Mouse (Mus musculus): Measurements from ENCODE around the gene Ccdc88a.

Gene Ccdc88a

DNA sequence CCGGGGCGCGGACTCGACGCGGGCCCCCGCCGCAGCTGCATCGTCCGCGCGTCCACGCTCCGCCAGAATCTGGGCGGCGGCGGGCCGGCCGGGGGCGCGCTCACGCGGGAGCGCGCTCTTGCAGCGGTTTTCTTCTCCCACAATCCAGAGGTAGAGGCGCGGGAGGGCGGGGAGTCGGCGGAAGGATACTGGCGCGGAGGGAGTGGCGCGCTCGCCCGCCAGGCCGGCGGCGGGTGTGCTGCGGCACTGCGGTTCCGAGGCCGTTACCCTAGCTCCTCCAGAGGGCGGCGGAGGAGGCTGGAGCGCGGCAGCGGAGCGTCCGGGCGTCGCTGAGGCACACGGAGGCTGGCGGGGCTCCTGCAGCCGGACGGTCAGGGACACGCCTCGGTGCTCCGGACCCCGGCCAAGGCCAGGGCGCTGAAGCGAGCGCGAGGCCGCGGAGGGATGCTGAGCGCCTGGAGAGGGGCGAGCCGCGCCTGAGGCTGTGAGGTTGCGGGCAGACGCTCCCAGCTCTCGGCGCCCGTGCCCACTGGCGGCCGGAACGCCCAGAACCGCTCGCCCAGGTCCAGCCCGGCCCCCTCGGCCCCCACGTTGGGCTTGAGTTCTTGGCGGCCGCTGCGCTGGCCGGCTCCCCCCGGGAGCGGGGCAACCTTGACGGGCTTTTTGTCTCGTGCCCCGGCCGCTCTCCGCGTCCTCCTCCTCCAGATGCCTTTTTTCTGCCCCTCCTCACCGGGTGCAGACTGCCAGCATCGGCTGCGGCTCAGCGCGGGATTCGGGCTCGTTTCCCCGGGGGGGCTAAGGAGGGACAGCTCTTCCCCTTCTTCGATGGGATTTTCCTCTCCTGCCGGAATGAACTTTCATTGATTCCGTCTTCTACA lies at the start of gene Ccdc88a:
TSS of gene Ccdc88a (plus strand) at position 263 of the 878 bp plus-strand sequence.
- under 1% methylated on average over 107 of the region's 107 CpGs for WGBS

DNA sequence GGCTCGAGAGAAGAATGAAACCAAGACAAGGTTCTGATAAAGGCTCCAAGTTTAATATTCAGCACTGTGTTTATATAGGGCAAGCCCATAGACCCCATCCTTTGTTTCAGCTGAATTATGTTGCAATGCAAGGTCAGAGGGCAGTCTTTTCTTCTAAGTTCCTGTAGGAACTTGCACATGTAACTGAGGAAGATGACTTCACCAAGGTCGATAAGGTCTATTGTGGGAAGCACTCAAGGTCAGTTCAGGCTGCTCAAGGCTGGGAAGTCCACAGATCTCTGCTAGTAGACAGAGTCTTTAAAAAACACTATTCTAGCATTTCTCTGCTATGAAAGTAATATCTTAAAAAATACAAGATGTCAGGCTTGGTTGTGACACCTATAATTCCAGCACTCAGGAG lies 38.0 kb upstream of the Ccdc88a start:
- WGBS = 76% methylated on average over 2 of the region's 2 CpGs

DNA sequence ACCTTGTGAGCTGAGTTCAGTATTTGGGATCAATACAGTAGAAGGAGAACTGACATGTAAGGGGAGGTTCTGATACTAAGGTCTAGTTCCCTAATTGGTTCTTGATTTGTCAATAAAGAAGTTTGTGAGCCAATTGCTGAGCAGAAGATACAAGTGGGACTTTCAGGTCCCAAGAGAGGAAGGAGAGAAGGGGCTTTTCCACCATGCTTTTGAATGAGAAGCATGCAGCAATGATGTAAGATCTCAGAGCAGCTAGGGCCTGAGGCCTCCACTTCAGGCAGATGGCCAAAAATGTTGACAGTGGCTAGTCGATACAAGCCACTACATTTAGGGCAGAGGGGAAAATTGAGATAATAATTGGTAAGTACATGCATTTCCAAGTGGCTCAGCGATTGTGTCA lies 32.2 kb upstream of the Ccdc88a start:
- 71% methylated on average over 2 of the region's 2 CpGs for WGBS

DNA sequence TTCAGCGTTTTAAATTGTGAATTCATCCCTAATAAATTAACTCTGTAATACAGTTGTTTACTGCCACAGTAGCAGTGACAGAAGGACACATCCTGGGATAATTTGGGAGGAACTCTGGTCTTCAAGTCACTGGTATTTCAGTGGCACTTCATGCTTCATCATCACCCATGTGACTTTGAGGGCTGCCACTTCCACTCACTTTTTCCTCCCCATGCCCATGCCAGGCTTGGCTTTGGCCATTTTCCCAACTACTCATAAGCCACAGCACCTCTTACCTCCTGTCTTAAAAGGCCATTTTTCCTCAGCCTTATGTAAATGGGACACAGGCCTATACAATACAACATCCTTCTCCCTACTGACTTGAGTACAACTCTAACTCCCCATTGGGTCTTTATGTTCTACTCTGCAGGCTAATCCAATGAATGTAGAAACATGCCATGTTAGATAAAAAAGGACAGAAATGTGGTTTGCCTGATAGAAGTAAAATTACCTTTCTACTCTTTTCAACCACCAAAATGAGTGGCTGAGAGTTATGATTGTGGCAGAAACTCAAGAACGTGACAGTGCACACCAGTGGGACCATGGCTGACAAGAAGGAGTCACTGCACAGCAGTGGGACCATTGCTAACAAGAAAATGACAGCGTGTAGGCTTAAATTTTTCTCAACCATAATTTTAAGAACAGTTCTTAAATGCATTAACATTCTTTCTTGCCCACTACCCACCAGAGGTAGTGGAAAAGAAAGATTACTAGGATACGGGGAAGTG lies 28.4 kb upstream of the Ccdc88a start:
- WGBS = 80% methylated on average over 4 of the region's 4 CpGs

DNA sequence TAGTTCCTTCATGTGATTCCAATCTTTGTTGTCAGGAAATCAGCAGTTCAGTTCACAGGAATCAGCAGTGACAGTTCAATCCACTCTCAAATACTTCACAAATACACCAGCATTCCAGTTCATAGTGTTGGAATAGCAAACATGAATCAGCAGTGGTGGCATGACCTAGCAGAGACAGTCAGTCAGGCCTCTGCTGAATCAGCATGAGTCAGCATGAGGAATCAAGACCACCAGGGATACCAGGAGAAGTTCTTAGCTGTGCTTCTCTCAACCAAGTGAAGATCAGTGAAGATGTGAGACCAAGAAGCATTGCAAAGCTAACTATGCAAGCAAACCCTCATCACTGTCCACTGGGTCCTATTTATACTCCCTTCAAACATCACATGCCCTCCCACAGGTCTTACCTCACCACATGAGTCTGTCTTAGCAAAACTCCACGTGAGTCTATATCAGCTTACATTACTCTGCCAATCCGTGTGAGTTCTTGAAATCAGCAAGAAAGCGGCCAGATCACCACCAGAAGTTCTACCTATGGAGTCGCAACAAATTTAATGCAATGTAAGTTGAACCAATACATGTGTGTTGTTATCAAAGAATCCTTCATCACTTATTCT lies 27.7 kb upstream of the Ccdc88a start:
- 79% methylated on average over 4 of the region's 4 CpGs for WGBS

DNA sequence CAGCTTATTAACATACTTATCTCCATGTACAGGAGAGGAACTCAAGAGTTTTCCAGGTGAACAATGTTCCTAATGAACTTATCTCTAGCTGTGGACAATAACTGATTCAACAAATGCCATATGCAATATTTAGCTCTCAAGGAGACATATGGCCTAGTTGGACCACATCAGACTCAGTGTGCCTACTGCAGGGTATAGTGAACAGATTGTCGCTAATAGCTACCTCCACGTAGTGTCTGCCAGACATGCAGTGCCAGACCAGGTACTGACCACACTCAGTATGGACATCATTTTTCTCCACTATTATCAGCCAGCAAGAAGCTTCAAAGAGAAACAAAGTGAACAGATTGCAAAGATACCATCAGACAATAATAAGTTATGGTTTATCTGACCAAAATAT lies 22.6 kb upstream of the Ccdc88a start:
- WGBS = 96% methylated on average over 2 of the region's 2 CpGs

DNA sequence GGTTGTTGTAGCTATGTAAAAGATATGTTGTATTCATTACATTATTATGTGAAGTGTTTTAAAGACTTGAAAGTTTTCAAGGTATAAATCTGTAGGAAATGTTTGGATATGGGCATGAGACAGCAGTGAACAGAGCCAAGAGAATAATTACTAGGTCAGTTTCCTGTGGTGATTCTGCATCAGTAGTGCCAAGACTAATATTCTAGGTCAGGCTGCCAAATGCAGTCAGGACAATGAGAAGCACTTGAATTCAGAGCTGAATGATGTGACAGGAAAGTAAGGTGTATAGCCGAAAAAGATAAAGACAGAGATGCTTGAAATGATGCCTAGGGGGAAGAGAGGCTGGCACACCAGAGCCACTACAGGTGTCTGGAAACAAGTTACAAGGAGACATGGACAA lies 21.2 kb upstream of the Ccdc88a start:
- 59% methylated on average over 1 of the region's 1 CpGs for WGBS

DNA sequence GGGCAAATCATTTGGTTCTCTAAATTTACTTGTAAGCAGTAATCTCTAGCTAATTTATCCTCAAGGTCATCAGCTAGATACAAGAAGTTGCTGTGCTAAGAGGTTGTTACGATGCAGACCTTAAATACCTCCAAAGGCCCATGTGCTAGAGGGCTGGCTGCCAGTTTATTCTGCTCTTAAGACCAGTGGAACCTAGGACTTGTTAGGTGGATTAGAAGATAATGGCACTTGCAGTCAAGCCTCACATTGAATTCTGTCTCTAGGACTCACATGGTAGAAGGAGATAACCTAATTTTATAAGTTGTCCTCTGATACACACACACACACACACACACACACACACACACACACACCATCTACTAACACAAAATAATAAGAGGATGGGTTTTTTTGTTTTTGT lies 5.3 kb upstream of the Ccdc88a start:
- 95% methylated on average over 1 of the region's 1 CpGs for WGBS

DNA sequence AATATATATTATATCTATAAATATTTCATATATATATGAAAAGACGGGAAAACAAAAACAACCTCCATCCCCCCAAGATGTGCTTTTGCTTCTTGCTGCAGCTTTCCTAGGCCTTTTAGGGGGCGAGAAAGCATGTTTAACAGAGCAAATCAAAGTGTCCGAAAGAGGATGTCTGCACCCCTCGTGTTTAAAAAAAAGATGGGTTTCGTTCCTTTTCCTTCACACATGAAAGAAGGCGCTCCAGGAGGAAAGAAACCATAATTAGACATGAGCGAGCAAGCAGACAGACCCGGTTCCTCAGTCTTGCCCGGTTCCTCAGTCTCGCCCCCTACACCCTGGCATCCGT lies 435 bp upstream of the Ccdc88a start:
- 2% methylated on average over 11 of the region's 11 CpGs for WGBS

DNA sequence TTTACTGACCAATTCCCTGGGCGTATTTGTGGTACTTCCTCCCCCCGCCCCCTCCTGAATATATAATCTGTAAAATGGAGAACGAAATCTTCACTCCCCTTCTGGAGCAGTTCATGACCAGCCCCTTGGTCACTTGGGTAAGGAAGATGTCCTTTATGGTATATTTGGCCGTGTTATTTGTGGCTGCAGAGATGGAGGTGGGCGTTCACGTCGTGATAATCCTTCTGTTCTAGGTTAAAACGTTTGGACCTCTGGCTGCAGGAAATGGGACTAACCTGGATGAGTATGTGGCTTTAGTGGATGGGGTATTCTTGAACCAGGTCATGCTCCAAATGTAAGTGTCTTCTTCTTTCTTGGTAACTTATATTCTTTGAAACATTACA lies 807 bp downstream of the Ccdc88a start:
- under 1% methylated on average over 8 of the region's 8 CpGs for WGBS

DNA sequence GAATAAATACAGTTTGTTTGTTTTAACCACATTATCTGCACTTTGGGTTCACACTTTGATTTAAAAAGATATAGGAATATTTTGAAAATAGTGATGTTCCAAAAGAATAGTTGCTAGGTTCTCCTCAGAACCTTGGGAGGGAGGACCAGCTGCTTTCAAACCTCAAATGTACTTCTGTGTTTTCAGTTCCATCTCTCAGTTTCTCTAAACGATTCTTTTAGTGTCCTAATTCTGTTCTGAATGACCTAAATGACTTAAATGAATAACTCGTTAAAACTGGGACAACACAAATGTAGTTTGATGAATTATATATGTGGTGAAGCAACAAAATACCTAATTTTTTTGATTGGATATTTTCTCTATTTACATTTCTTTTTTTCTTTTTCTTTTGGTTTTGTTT lies 3.2 kb downstream of the Ccdc88a start:
- WGBS = 24% methylated on average over 2 of the region's 2 CpGs

DNA sequence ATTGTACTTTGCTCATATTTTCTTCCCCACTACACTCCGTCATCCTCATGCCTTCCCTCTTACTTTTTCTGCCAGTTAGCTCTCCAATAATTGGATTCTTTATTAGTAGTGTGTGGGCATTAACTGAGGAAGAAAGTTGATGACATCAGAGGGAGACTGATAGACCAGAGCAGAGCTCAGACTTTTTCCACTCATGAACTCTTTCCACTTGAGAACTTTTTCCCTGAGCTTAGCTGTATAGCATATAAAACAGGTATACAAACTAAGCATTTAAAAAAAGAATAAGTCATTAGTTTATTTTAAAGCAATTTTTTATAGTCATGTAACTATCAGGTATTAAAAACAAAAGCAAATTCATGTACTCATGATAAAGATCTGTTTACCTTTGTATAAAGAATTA lies 5.3 kb downstream of the Ccdc88a start:
- WGBS = 88% methylated on average over 1 of the region's 1 CpGs

DNA sequence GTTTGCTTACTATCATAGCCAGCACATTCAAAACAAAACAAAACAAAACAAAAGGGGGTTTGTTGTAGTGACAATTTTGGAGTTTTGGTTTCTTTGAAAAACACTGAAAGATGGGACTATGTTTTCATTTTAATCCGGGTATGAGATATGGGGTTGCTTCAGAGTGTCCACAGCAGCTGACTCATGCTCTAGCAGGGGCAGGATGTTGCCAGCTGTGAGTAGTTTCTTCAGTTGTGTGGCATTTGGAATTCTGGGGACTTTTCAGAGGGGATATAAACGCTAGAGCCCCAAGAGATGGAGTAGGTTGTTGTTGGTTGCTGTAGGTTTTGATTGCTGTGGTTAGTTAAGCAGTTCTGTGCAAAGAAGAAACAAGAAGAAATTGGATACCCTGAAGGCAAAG lies 10.0 kb downstream of the Ccdc88a start:
- 50% methylated on average over 2 of the region's 2 CpGs for WGBS

DNA sequence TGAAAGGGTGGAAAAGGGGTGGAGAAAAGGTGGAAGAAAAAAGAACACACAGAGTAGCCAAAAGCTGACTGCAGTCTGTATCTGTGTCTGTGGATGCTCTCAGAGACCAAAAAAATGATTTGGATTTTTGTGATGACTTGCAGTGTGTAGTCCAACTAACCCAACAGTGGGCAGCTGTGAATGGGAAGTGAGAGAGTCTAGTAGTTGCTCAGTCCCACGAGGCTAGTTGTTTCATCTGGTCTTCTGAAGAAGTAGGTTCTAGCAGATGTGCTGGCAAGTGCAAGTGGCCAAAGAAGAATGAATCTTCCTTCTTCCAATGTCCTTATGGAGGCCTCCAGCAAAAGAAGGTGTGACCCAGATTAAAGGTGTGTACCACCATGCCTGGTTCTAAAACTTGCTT lies 10.5 kb downstream of the Ccdc88a start:
- WGBS = 28% methylated on average over 1 of the region's 1 CpGs

DNA sequence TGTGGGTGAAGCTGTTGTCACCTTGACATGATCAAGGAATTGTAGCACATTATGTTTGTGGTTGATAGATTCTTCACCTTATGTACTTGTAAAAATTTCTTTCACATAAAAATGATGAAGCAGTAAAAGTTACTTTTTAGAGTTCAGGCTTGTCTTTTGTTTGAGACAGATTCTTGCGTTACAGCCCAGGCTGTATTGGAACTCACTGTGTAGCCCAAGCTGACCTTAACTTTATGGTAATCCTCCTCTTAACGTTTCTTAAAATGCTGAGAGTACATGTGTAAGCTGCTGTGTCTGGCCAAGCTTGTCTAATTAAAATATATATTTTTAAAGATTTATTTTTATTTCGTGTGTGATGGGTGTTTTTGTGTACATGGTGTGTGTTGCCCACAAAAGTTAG lies 11.2 kb downstream of the Ccdc88a start:
- WGBS = 41% methylated on average over 3 of the region's 3 CpGs

DNA sequence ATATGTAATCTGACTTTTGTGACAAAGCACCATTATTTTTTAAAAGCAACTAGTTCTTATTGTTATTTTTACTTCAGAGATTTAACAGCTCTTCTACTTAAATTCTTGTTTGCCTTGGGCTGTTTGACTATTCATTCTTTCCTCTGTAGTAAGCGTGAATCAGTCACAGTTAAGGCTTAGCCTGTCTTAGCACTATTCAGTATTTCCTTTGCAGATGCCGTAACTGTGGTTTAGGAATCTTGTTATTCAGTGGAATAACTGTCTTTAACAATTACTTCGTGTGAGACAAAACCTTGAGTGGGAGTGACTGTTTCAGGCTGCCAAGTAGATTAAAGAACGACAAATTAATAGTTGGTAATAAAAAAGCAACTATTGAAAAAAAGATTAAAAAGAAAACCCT lies 16.5 kb downstream of the Ccdc88a start:
- WGBS = 33% methylated on average over 4 of the region's 4 CpGs

DNA sequence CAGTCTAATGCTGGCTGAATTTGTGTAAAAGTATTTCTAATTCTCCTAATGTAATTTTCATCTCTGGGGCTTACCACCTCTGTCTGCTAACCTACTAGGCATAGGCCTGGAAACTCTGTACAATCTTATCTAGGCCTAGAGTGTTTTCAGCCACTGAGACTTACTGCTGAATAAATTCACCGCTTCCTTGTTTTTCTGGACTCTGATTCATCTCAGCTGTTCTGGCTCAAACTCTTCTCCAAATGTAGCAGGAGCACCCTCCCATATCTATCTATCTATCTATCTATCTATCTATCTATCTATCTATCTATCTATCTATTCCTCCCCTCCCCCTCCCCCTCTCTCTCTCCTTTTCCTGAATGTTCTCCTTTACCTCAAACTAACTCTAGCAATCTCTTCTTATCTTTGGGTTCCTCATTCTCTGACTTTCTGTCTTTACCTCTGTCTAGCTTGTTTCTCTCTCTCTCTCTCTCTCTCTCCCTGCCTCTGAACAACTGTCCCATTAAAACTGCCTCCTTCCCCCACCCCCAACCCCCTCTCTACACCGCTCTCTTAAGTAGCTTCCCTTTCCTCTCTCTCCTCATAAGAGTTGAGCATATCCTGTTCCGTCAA lies 21.8 kb downstream of the Ccdc88a start:
- WGBS = 92% methylated on average over 3 of the region's 3 CpGs

DNA sequence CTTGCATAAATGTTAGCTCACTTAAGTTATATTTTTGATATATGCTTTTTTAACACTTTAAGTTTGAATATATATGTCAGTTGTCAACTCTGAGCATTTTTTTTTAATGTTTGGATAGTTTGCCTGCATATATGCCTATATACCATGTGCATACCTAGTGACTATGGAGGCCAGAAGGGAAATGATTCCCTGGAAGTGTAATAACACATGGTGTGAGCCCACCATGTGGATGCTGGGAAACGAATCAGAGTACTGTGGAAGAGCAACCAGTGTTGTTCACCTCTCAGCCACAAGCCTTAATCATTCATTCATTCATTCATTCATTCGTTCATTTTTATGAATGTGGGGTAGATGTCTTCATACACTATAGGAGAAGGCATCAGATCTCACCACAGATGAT lies 26.9 kb downstream of the Ccdc88a start:
- WGBS = 85% methylated on average over 2 of the region's 2 CpGs

DNA sequence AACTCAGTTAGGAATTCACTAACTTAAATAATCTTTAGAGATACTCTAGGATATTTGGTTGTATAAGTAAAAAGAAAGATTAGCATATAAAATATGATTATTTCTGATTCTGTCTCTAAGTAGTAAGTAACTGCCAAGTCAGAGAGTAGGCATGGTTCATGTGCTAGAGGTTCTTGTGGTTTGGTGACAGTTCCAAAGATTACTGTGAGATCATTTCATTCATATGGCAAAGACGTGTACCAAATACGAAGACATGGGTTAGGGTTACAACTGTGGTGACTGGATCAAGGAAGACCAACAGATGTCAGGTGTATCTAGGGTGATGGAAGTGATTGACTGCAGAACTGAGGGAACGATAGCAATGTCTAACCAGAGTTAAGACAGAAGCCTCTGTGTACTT lies 50.0 kb downstream of the Ccdc88a start:
- 91% methylated on average over 3 of the region's 3 CpGs for WGBS

DNA sequence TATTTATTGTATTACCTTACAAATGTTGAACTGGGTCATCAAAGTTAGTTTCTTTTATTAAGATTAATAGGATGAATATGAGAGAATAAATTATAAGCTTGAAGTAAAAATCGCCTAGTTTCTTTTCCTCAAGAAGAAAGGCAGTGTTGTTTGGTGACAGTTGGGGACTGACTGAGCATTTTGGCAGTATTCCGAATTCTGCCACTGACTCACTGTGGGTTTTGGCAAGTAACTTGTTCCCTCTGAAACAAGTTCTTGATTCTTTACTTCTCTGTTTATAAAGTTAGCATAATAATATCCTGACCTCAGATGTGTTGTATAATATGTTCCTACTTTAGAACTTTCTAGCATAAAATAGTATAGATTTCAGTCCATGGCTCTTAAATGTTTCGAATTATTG lies 55.3 kb downstream of the Ccdc88a start:
- 27% methylated on average over 3 of the region's 3 CpGs for WGBS

DNA sequence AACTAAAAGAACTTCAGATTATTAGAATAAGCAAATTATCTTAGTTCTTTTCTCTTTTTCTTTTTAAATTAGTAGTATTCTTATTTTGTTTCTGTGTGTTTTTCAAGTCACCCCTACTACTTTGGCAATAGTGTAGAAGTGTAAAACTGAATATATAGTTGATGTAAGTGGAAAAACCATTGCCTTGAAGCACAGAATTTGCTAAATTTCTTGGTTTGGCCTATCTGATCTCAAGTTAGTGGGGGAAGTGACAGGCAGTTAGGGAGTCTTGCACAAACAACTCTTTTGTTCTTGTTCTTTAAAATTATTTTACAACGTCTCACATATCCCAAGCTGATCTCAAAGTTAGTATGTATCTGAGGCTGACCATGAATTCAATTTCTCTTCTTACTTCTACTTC lies 57.6 kb downstream of the Ccdc88a start:
- 90% methylated on average over 1 of the region's 1 CpGs for WGBS

DNA sequence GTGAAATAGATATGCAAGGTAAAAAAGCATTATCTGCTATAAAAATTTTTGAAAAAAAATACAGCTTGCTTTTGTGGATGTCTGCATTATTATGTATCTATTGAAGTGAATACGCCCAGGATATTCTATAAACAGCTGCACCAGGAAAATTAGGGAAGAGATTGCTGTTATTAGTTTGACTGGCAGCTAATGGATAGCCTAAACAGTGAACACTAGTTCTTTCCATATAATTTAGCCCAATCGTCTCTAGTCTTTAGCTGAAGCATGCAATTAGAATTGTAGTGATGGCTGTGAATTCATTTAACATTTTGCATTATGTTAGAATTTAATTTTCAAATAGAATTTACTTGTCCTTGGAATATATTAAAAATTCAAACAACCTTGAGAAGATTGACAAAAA lies 75.3 kb downstream of the Ccdc88a start:
- 64% methylated on average over 2 of the region's 2 CpGs for WGBS
